Mouse (Mus musculus): ENCODE measurements around the gene Abcb9. TPM values are rescaled to one million over a fixed set of nuclear protein-coding genes. Genes with fewer than 3 reads are reported as not detected.

Gene Abcb9
- total and polyA plus RNA-seq, 3 experiments = 8.9 to 10.1 (median 9.9) TPM

DNA sequence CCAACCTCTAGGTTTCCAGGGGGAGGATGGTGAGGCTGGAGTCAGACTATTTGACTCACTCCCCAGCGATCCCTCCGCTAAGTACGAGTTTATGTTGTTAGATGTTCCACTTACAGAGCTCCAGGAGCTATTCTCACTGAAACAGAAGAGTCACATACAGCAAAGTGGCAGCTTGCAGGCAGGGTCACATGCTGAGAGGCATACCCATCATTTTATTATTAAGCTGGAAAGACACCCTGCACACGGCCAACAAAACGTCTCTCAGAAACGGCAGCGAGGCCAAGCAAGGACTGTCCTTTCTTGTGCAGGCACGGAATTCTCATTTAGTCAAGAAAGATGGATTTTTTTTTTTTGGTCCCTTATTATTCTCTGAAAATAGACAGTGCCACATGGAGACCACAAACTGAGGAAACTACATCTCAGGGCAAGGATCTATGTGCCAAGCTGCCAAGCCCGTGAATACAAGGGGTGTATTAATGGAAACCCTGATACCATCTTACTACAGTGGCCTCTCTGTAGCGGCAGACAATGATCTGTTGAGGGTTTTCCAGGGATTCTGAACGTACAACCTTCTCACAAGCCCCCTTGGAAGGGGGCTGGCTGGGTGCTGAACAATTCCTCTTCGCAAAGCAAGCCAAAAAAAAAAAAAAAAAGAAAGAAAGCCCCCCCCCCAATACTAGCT is 65.1 kb downstream of the Abcb9 start:
- Histone ChIP-seq H3K27me3 (ENCODE audit: control insufficient read depth, insufficient read depth, low read length) (no peaks in the 10 kb centered on the region), H3K9ac (ENCODE audit: low read depth, low read length) (peak overlapping the region; percentile 32), H3K4me1 (ENCODE audit: control insufficient read depth, insufficient read depth, low read length) (peaks cover 37% of the 10 kb centered on the region), H3K27ac (peak overlapping the region; percentile 94), H3K36me3 (ENCODE audit: control insufficient read depth, insufficient read depth, low read length) (peaks cover 7% of the 10 kb centered on the region), H3K79me2 (replicated peaks; ENCODE audit: control insufficient read depth, insufficient read depth, low read length) (peaks cover 4% of the 10 kb centered on the region), H3K4me3 (peak overlapping the region; percentile 83)
- intact Hi-C loops (cut with DNase I) = loop anchor here (1.0 kb wide), 1 partner anchor 19 kb away; no protein-coding TSS in a partner anchor
- TF ChIP-seq EP300 (IDR thresholded peaks at IDR 0.05; ENCODE audit: insufficient read depth, low read depth, low read length) = no peak
- TF ChIP-seq CTCF (IDR thresholded peaks at IDR 0.05) = no peak
- no peak for TF ChIP-seq POLR2A (IDR thresholded peaks at IDR 0.05; ENCODE audit: insufficient read depth, low read depth, low read length)
- no peak for DNase-seq
- WGBS = 19% methylated on average over 12 of the region's 12 CpGs

GRCm38 (mm10) chr5:124029220-124030035 is 66.2 kb downstream of the Abcb9 start:
- Histone ChIP-seq H3K27ac (peak overlapping the region; percentile 94), H3K79me2 (replicated peaks; ENCODE audit: control insufficient read depth, insufficient read depth, low read length) (peaks cover 4% of the 10 kb centered on the region), H3K4me1 (ENCODE audit: control insufficient read depth, insufficient read depth, low read length) (peaks cover 45% of the 10 kb centered on the region), H3K36me3 (ENCODE audit: control insufficient read depth, insufficient read depth, low read length) (peaks cover 10% of the 10 kb centered on the region), H3K9ac (ENCODE audit: low read depth, low read length) (0 out of 2 replicates have a peak overlapping the region, but pooled peaks have one; percentile 15), H3K27me3 (ENCODE audit: control insufficient read depth, insufficient read depth, low read length) (no peaks in the 10 kb centered on the region), H3K4me3 (no peak overlapping the region)
- intact Hi-C loops (cut with DNase I) = no loop called here
- 28% methylated on average over 19 of the region's 19 CpGs for WGBS
- TF ChIP-seq EP300 (IDR thresholded peaks at IDR 0.05; ENCODE audit: insufficient read depth, low read depth, low read length) = no peak
- TF ChIP-seq POLR2A (IDR thresholded peaks at IDR 0.05; ENCODE audit: insufficient read depth, low read depth, low read length) = no peak
- TF ChIP-seq CTCF (IDR thresholded peaks at IDR 0.05) = no peak
- DNase-seq = no peak

DNA sequence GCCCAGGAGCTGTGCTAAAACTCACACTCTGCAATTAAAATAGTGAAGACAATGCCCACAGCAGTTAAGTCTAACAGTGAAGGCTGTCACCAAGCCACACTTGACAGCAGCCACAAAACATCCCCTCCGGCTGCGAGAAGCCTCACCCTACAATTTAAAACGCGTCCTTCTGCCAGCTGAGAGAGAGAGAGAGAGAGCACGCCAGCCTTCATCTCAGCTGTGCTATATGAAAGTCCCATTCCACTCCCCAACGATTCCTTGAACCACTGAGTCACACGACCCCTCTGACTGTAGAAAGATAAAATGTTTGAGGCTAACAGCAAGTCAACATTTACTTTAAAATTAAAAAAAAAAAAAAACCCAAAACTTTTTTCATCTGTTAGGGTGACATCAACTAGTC is 66.9 kb downstream of the Abcb9 start:
- intact Hi-C loops (cut with DNase I) = no loop called here
- TF ChIP-seq EP300 (IDR thresholded peaks at IDR 0.05; ENCODE audit: insufficient read depth, low read depth, low read length) (no peak), POLR2A (IDR thresholded peaks at IDR 0.05; ENCODE audit: insufficient read depth, low read depth, low read length) (no peak), CTCF (IDR thresholded peaks at IDR 0.05) (no peak)
- Histone ChIP-seq H3K27me3 (ENCODE audit: control insufficient read depth, insufficient read depth, low read length) (no peaks in the 10 kb centered on the region), H3K9ac (ENCODE audit: low read depth, low read length) (no peak overlapping the region), H3K4me1 (ENCODE audit: control insufficient read depth, insufficient read depth, low read length) (peaks cover 47% of the 10 kb centered on the region), H3K79me2 (replicated peaks; ENCODE audit: control insufficient read depth, insufficient read depth, low read length) (peaks cover 4% of the 10 kb centered on the region), H3K36me3 (ENCODE audit: control insufficient read depth, insufficient read depth, low read length) (peaks cover 10% of the 10 kb centered on the region), H3K27ac (peak overlapping the region; percentile 70), H3K4me3 (no peak overlapping the region)
- 47% methylated on average over 7 of the region's 7 CpGs for WGBS
- no peak for DNase-seq

DNA sequence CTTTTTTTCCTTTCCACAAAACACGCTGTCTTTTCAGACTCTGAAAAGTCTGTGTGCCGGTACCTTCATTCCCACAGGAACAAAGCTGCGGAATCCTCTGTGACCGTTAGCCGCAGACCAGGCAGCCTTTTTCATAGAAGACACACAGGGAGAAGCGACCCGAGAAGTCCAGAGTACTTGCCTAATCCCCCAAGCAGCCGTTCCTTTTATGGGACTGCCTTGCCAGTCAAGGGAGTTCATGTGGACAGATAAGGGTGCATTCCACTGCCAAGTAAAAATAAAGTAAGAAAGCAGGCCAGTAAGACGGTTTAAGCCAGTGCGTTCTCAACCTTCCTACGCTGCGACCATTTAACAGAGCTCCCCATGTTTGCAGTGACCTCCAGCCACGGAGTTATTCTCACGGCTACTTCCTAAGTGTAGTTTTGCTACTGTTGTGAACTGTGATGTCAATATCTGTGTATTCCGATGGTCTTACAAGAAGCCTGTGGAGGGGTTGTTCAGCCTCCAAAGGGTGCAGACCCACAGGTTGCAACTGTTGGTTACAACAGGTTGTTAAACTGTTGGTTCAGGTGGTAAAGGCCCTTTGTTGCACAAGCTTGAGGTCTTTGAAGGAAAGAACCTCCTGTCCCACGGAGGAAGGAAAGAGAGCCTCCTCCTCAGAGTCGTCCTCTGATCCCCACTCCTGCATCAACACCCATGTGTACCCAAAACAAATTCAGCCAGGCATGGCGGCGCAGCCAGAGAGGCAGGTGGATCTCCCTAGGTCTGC is 67.7 kb downstream of the Abcb9 start:
- H3K9ac ChIP-seq (ENCODE audit: low read depth, low read length) = peak overlapping the region; percentile 31
- H3K36me3 ChIP-seq (ENCODE audit: control insufficient read depth, insufficient read depth, low read length) = peaks cover 10% of the 10 kb centered on the region
- no peak for TF ChIP-seq EP300 (IDR thresholded peaks at IDR 0.05; ENCODE audit: insufficient read depth, low read depth, low read length)
- no peak for TF ChIP-seq POLR2A (IDR thresholded peaks at IDR 0.05; ENCODE audit: insufficient read depth, low read depth, low read length)
- no peak for TF ChIP-seq CTCF (IDR thresholded peaks at IDR 0.05)
- H3K27me3 ChIP-seq (ENCODE audit: control insufficient read depth, insufficient read depth, low read length) = no peaks in the 10 kb centered on the region
- DNase-seq = no peak
- peaks cover 4% of the 10 kb centered on the region for H3K79me2 ChIP-seq (replicated peaks; ENCODE audit: control insufficient read depth, insufficient read depth, low read length)
- H3K4me1 ChIP-seq (ENCODE audit: control insufficient read depth, insufficient read depth, low read length) = peaks cover 47% of the 10 kb centered on the region
- no peak overlapping the region for H3K4me3 ChIP-seq
- H3K27ac ChIP-seq = peak overlapping the region; percentile 70
- WGBS = 29% methylated on average over 19 of the region's 19 CpGs
- intact Hi-C loops (cut with DNase I) = no loop called here

GRCm38 (mm10) chr5:124026568-124026967 is 69.0 kb downstream of the Abcb9 start:
- intact Hi-C loops (cut with DNase I) = no loop called here
- H3K4me3 ChIP-seq = no peak overlapping the region
- TF ChIP-seq EP300 (IDR thresholded peaks at IDR 0.05; ENCODE audit: insufficient read depth, low read depth, low read length) (no peak), CTCF (IDR thresholded peaks at IDR 0.05) (no peak), POLR2A (IDR thresholded peaks at IDR 0.05; ENCODE audit: insufficient read depth, low read depth, low read length) (no peak)
- H3K36me3 ChIP-seq (ENCODE audit: control insufficient read depth, insufficient read depth, low read length) = peaks cover 10% of the 10 kb centered on the region
- H3K79me2 ChIP-seq (replicated peaks; ENCODE audit: control insufficient read depth, insufficient read depth, low read length) = peaks cover 4% of the 10 kb centered on the region
- H3K27ac ChIP-seq = peak overlapping the region; percentile 82
- peak overlapping the region; percentile 31 for H3K9ac ChIP-seq (ENCODE audit: low read depth, low read length)
- H3K27me3 ChIP-seq (ENCODE audit: control insufficient read depth, insufficient read depth, low read length) = no peaks in the 10 kb centered on the region
- H3K4me1 ChIP-seq (ENCODE audit: control insufficient read depth, insufficient read depth, low read length) = peaks cover 45% of the 10 kb centered on the region
- WGBS = 72% methylated on average over 5 of the region's 5 CpGs
- DNase-seq = no peak

Measured in heart, adult 2 months (tissue).